Mouse (Mus musculus) olfactory bulb, adult 2 months (tissue): ENCODE measurements around the gene Gnat1.

Source experiments
- CTCF ChIP-seq: fragments of 200-500 bp; IDR thresholded peaks from 2 replicates; pipeline ENCODE4 v1.5.1; 2012; ENCODE audit warnings: low read depth, mild to moderate bottlenecking, low read length, moderate library complexity; ENCODE audit not compliant: insufficient read depth
- POLR2A ChIP-seq: fragments of 200-500 bp; IDR thresholded peaks from 2 replicates; pipeline ENCODE4 v1.6.1; 2012; ENCODE audit warnings: mild to moderate bottlenecking, low read depth, low read length, moderate library complexity; ENCODE audit not compliant: insufficient read depth

- TF ChIP-seq CTCF: no peak
- no peak for TF ChIP-seq POLR2A
Measured at GRCm38 (mm10) chr9:107668916-107669315, 10.6 kb downstream of the Gnat1 start.
